Mouse (Mus musculus): Measurements from ENCODE around the gene Eif4b.

DNA sequence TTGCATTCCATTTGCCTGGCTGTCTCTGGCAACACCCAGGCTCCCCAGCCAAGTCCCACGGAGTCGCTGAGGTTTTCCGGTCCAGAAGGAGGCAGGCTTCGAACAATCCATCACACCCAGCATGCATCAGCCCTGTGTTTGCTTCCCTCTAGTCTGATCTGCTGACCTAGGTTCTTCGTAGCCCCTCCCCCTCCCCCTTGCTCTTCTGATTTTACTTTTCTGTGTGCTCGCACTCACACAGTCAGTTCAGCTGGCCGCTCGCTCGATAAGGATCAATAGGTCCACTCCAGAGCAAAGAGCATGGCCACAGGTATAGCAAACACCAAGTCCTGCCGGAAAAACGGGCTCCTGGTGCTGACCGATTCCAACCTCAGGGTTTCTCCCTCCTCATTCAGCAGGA lies 47.1 kb upstream of the Eif4b start:
- TF ChIP-seq CTCF (IDR thresholded peaks at IDR 0.05; ENCODE audit: borderline replicate concordance, insufficient read depth, low read depth, low read length), result no peak
- TF ChIP-seq POLR2A (IDR thresholded peaks at IDR 0.05; ENCODE audit: borderline replicate concordance, insufficient read depth, low read length), result no peak

All from cerebellum, adult 2 months (tissue).